Mouse (Mus musculus): ENCODE measurements around the gene Amigo2. TPM values are rescaled to one million over a fixed set of nuclear protein-coding genes. Genes with fewer than 3 reads are reported as not detected.

The Amigo2 gene
- total RNA-seq (2023): 1 to 10 TPM in 1 of 2 experiments, under 1 TPM in 1; 0.64 to 1.9 TPM

DNA sequence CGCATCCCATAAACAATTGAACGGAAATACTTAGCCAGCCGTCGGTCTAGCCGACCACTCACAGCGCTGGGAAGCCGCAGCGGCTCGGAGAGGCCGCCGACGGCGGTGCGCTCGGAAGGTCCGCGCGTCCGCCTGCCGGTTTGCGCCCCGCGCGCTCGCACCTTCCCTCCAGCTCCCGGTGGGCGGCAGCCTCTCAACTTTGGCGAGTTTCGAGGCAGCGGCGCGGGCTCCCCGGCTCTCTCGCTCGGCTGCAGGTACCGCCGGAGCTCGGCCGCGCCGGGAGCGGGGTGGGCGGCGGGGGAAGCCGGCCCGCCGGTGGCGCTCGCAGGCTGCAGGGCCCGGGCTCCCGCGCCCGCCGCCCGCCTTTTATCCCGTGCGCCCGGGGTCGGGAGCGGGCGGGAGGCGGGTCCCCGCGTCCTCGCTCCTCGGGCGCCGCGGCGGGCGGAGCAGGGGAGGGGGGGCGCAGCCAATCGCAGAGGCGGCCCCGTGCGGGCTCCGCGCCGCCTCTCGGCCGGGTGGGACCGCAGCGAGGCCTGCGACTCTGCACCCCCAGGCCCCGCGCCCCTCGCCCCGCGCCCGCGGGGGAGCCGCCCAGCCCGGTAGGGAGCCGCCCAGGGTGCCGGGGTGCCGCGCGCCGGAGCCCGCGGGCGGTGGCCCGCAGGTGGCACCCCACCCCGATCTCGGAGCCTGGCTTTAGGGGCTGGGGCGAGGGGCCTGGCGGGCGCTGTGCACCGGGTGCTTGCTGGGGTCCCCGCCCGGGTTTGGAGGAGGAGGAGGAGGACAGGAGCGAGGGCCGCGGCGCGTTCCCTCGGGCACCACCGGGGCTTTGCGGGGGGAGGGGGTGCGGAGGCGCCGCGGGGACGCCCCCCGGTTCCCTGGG lies at the start of gene Amigo2, which contains the start of gene Pced1b:
Gene Amigo2 (minus strand): TSS at position 377 of the 880 bp plus-strand sequence.
Gene Pced1b (plus strand): TSS at position 197 of the 880 bp plus-strand sequence.

Other genes with a start within 250 kb of the Amigo2 start
- not detected for gene Slc38a4, start 191.3 kb downstream of the Amigo2 start, total RNA-seq (2023)
- 10 to 100 TPM; 12.8 to 16.9 TPM for gene Pced1b, start 180 bp downstream of the Amigo2 start, total RNA-seq (2023)

Measured in neutrophil, adult 59 days (primary cell).